Mouse (Mus musculus): ENCODE measurements around the gene Defb6. TPM values are rescaled to one million over a fixed set of nuclear protein-coding genes. Genes with fewer than 3 reads are reported as not detected.

Gene Defb6
- polyA plus RNA-seq (2015; fragmentation: Nextera tagmentation; extraction: Ambion mirVana), result not detected in 2 replicates

DNA sequence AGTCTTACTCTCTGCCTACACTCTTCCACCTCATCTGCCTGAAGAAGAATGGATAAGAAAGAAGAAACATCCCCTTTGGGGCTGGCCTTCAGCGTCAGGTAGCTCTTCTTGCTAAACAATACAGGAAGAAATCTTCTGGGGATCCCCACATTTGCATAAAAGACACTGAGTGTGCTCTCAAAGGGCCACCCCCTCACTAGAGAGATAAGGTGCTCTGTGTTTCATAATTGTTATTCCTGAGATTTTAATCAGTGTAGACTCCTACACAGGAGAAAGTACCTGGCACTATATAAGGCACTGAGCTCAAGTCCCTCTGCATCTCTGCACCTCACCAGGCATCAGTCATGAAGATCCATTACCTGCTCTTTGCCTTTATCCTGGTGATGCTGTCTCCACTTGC lies at the start of gene Defb6:
Gene Defb6 (plus strand): TSS at position 318 of the 400 bp plus-strand sequence.
- 64% methylated on average over 1 of the region's 1 CpGs for WGBS
- Histone ChIP-seq H3K4me3 (ENCODE audit: low read length) (no peak within 1 kb of the TSS), H3K27ac (ENCODE audit: low read depth, low read length) (no peak within 1 kb of the TSS), H3K36me3 (ENCODE audit: control insufficient read depth, insufficient read depth, low read length) (no peaks in the 10 kb centered on the region), H3K9me3 (ENCODE audit: control insufficient read depth, low read length) (no peaks in the 10 kb centered on the region), H3K27me3 (replicated peaks; ENCODE audit: control insufficient read depth, insufficient read depth, low read length) (no peaks in the 10 kb centered on the region), H3K4me2 (ENCODE audit: low read length) (no peak within 1 kb of the TSS), H3K9ac (ENCODE audit: low read depth, low read length) (no peak within 1 kb of the TSS), H3K4me1 (ENCODE audit: control insufficient read depth, insufficient read depth, low read depth, low read length) (no peaks in the 10 kb centered on the region)
- no peak for ATAC-seq

DNA sequence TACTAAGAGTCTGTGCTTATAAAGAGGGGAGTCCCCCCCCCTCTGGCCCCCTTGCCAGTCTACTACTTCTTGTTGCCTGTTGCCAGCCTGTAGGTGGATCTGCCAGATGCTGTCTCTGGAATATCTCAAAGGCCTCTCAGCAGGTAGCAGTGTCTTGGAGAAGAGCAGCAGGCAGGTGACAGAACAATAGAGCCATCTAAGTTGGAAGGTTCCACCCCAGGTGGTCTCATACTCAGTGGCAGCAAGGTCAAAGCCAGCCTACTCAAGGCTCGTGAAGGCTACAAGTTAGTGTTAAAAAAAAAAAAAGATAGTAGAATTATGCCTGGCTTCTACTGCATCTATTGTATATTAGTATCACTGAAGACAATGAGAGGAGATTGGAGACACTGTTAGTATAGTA lies 12.8 kb downstream of the Defb6 start:
- H3K27ac ChIP-seq (ENCODE audit: low read depth, low read length), result no peak overlapping the region
- no peaks in the 10 kb centered on the region for H3K27me3 ChIP-seq (replicated peaks; ENCODE audit: control insufficient read depth, insufficient read depth, low read length)
- H3K4me1 ChIP-seq (ENCODE audit: control insufficient read depth, insufficient read depth, low read depth, low read length), result no peaks in the 10 kb centered on the region
- H3K9me3 ChIP-seq (ENCODE audit: control insufficient read depth, low read length), result no peaks in the 10 kb centered on the region
- no peak for ATAC-seq
- H3K36me3 ChIP-seq (ENCODE audit: control insufficient read depth, insufficient read depth, low read length), result no peaks in the 10 kb centered on the region
- WGBS, result 44% methylated on average over 1 of the region's 1 CpGs
- no peak overlapping the region for H3K4me2 ChIP-seq (ENCODE audit: low read length)
- no peak overlapping the region for H3K9ac ChIP-seq (ENCODE audit: low read depth, low read length)
- no peak overlapping the region for H3K4me3 ChIP-seq (ENCODE audit: low read length)

DNA sequence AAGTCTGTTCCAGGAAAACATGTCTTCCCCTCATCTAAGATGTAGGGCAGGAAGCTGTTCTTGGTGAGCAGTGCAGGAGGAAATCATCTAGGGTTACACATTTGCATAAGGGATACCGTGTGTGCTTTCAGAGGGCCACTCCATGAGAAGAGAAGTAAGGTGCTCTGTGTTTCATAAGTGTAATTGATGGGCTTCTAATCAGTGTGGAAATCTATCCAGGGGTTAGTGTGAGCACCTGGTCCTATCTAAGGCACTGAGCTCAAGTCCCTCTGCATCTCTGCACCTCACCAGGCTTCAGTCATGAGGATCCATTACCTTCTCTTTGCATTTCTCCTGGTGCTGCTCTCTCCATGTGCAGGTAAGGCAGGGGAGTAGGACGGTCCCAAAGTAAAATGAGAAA lies 14.3 kb downstream of the Defb6 start, which contains the start of gene Defb46:
Gene Defb46 (plus strand): TSS at position 301 of the 400 bp plus-strand sequence.
- Histone ChIP-seq H3K27ac (ENCODE audit: low read depth, low read length) (no peak within 1 kb of the TSS), H3K4me2 (ENCODE audit: low read length) (no peak within 1 kb of the TSS), H3K27me3 (replicated peaks; ENCODE audit: control insufficient read depth, insufficient read depth, low read length) (no peaks in the 10 kb centered on the region), H3K4me3 (ENCODE audit: low read length) (no peak within 1 kb of the TSS), H3K9me3 (ENCODE audit: control insufficient read depth, low read length) (no peaks in the 10 kb centered on the region), H3K9ac (ENCODE audit: low read depth, low read length) (no peak within 1 kb of the TSS), H3K4me1 (ENCODE audit: control insufficient read depth, insufficient read depth, low read depth, low read length) (no peaks in the 10 kb centered on the region), H3K36me3 (ENCODE audit: control insufficient read depth, insufficient read depth, low read length) (no peaks in the 10 kb centered on the region)
- 83% methylated on average over 2 of the region's 2 CpGs for WGBS
- no peak for ATAC-seq

DNA sequence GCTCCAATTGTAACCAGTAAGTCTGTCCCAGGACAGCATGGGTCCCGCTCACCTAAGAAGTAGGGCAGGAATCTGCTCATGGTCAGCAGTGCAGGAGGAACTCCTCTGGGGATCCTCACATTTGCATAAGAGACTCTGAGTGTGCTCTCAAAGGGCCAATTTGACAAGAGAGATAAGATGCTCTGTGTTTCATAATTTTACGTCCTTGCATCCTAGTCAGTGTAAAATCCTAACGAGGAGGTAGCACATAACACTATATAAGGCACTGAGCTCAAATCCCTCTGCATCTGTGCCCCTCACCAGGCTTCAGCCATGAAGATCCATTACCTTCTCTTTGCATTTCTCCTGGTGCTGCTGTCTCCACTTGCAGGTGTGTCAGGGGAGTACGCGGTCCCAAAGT lies 22.0 kb downstream of the Defb6 start, which contains the start of gene Defb5:
Gene Defb5 (plus strand): TSS at position 301 of the 400 bp plus-strand sequence.
- H3K4me3 ChIP-seq (ENCODE audit: low read length), result no peak within 1 kb of the TSS
- 0 out of 2 replicates have a peak, but pooled peaks cover 2% of the 10 kb centered on the region for H3K9me3 ChIP-seq (ENCODE audit: control insufficient read depth, low read length)
- ATAC-seq, result no peak
- H3K9ac ChIP-seq (ENCODE audit: low read depth, low read length), result no peak within 1 kb of the TSS
- H3K27ac ChIP-seq (ENCODE audit: low read depth, low read length), result no peak within 1 kb of the TSS
- 94% methylated on average over 5 of the region's 5 CpGs for WGBS
- no peaks in the 10 kb centered on the region for H3K27me3 ChIP-seq (replicated peaks; ENCODE audit: control insufficient read depth, insufficient read depth, low read length)
- no peaks in the 10 kb centered on the region for H3K4me1 ChIP-seq (ENCODE audit: control insufficient read depth, insufficient read depth, low read depth, low read length)
- no peaks in the 10 kb centered on the region for H3K36me3 ChIP-seq (ENCODE audit: control insufficient read depth, insufficient read depth, low read length)
- H3K4me2 ChIP-seq (ENCODE audit: low read length), result no peak within 1 kb of the TSS

DNA sequence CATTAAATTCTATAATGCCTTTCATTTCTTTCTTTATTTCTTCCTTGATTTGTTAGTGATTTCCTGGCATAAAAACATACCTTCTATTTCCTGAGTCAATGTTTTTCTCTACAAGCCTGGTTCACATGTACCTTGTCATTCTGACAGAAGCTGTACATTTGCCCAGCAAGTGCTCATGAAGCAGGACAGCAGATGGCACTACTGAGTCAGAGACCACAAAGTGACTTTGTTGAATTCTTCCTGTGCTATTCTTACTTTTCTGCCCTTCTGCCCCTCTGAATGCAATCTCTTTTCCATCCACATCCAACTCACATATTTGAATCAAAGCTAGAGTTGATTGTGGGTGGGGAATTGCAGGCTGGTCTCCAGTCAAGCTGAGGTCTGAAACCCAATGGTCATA lies 32.9 kb downstream of the Defb6 start:
- Histone ChIP-seq H3K4me1 (ENCODE audit: control insufficient read depth, insufficient read depth, low read depth, low read length) (no peaks in the 10 kb centered on the region), H3K9me3 (ENCODE audit: control insufficient read depth, low read length) (peaks cover 2% of the 10 kb centered on the region; the same call in 1 of the 2 replicates), H3K27me3 (replicated peaks; ENCODE audit: control insufficient read depth, insufficient read depth, low read length) (no peaks in the 10 kb centered on the region), H3K9ac (ENCODE audit: low read depth, low read length) (no peak overlapping the region), H3K27ac (ENCODE audit: low read depth, low read length) (no peak overlapping the region), H3K36me3 (ENCODE audit: control insufficient read depth, insufficient read depth, low read length) (no peaks in the 10 kb centered on the region), H3K4me3 (ENCODE audit: low read length) (no peak overlapping the region), H3K4me2 (ENCODE audit: low read length) (no peak overlapping the region)
- no peak for ATAC-seq

DNA sequence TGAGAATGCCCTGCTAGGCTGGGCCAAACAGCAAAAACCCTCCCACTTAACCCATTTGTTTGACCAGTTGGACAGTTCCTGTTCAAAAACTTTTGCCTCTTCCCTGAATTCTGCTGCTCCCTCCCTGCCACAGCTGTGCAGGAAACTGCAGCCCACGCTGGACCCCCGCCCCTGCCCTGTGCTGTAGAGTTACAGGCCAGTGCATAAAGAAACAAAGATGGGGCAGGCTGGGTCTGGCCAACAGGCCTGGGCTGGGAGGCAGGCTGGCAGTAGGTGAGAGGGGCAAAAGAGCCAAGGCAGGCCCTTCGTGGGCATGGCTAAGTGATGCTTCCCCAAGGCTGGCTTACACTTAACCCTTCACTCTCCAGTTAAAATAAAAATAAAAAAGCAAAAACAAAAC lies 34.4 kb downstream of the Defb6 start:
- Histone ChIP-seq H3K9me3 (ENCODE audit: control insufficient read depth, low read length) (no peaks in the 10 kb centered on the region; the same call in 1 of the 2 replicates), H3K4me3 (ENCODE audit: low read length) (no peak overlapping the region), H3K4me2 (ENCODE audit: low read length) (no peak overlapping the region), H3K27ac (ENCODE audit: low read depth, low read length) (no peak overlapping the region), H3K36me3 (ENCODE audit: control insufficient read depth, insufficient read depth, low read length) (no peaks in the 10 kb centered on the region), H3K4me1 (ENCODE audit: control insufficient read depth, insufficient read depth, low read depth, low read length) (no peaks in the 10 kb centered on the region), H3K9ac (ENCODE audit: low read depth, low read length) (no peak overlapping the region), H3K27me3 (replicated peaks; ENCODE audit: control insufficient read depth, insufficient read depth, low read length) (no peaks in the 10 kb centered on the region)
- ATAC-seq, result no peak
- WGBS, result 48% methylated on average over 3 of the region's 3 CpGs

Other genes starting within 250 kb of the Defb6 start
- not detected in 2 replicates for gene Defb40, start 247.2 kb upstream of the Defb6 start, polyA plus RNA-seq (2015; fragmentation: Nextera tagmentation; extraction: Ambion mirVana)
- gene Defb37, start 234.4 kb upstream of the Defb6 start, polyA plus RNA-seq (2015; fragmentation: Nextera tagmentation; extraction: Ambion mirVana), result not detected in 2 replicates
- gene Defb38, start 198.9 kb upstream of the Defb6 start, polyA plus RNA-seq (2015; fragmentation: Nextera tagmentation; extraction: Ambion mirVana), result not detected in 2 replicates
- gene Defb39, start 160.7 kb upstream of the Defb6 start, polyA plus RNA-seq (2015; fragmentation: Nextera tagmentation; extraction: Ambion mirVana), result not detected in 2 replicates
- gene Defb12, start 110.6 kb upstream of the Defb6 start, polyA plus RNA-seq (2015; fragmentation: Nextera tagmentation; extraction: Ambion mirVana), result not detected in 2 replicates
- gene Defb34, start 101.7 kb upstream of the Defb6 start, polyA plus RNA-seq (2015; fragmentation: Nextera tagmentation; extraction: Ambion mirVana), result not detected in 2 replicates
- gene Gm45826, start 84.7 kb upstream of the Defb6 start, polyA plus RNA-seq (2015; fragmentation: Nextera tagmentation; extraction: Ambion mirVana), result not detected in 2 replicates
- not detected in 2 replicates for gene Defb14, start 31.1 kb upstream of the Defb6 start, polyA plus RNA-seq (2015; fragmentation: Nextera tagmentation; extraction: Ambion mirVana)
- not detected in 2 replicates for gene Defb4, start 26.8 kb upstream of the Defb6 start, polyA plus RNA-seq (2015; fragmentation: Nextera tagmentation; extraction: Ambion mirVana)
- gene Defb46, start 14.4 kb downstream of the Defb6 start, polyA plus RNA-seq (2015; fragmentation: Nextera tagmentation; extraction: Ambion mirVana), result not detected in 2 replicates
- not detected in 2 replicates for gene Defb5, start 22.1 kb downstream of the Defb6 start, polyA plus RNA-seq (2015; fragmentation: Nextera tagmentation; extraction: Ambion mirVana)
- not detected in 2 replicates for gene Defb3, start 67.9 kb downstream of the Defb6 start, polyA plus RNA-seq (2015; fragmentation: Nextera tagmentation; extraction: Ambion mirVana)
- not detected in 2 replicates for gene Defb8, start 222.1 kb downstream of the Defb6 start, polyA plus RNA-seq (2015; fragmentation: Nextera tagmentation; extraction: Ambion mirVana)

Measured in hindbrain, embryonic 16.5 days (tissue).